Mouse (Mus musculus) embryonic facial prominence, embryonic 15.5 days (tissue): ENCODE measurements around the gene Arg2. TPM values are rescaled to one million over a fixed set of nuclear protein-coding genes. Genes with fewer than 3 reads are reported as not detected.

Experiments used
- ATAC-seq: fragments of 200-750 bp; cut with Nextera tagmentation; 2 replicates; pipeline ENCODE4 v1.8.0; 2017; ENCODE audit warnings: low read depth, moderate TSS enrichment; ENCODE audit not compliant: insufficient number of reproducible peaks, low FRiP score, low TSS enrichment
- H3K27ac ChIP-seq: fragments of 300-500 bp; sonication (generic); replicated peaks from 2 replicates; pipeline ENCODE4 v1.5.1; 2015; ENCODE audit warnings: mild to moderate bottlenecking, inconsistent platforms
- H3K27me3 ChIP-seq: fragments of 300-500 bp; sonication (generic); 2 replicates; pipeline ENCODE4 v1.6.1; 2015; ENCODE audit warnings: inconsistent platforms
- H3K36me3 ChIP-seq: fragments of 300-500 bp; sonication (generic); 2 replicates; pipeline ENCODE4 v1.6.1; 2015; ENCODE audit warnings: mild to moderate bottlenecking, inconsistent platforms
- H3K4me1 ChIP-seq: fragments of 300-500 bp; sonication (generic); 2 replicates; pipeline ENCODE4 v1.6.1; 2015; ENCODE audit warnings: inconsistent platforms
- H3K4me2 ChIP-seq: fragments of 300-500 bp; sonication (generic); replicated peaks from 2 replicates; pipeline ENCODE4 v1.6.1; 2015; ENCODE audit warnings: mild to moderate bottlenecking, inconsistent platforms
- H3K4me3 ChIP-seq: fragments of 300-500 bp; sonication (generic); replicated peaks from 2 replicates; pipeline ENCODE4 v1.5.1; 2015; ENCODE audit warnings: mild to moderate bottlenecking, inconsistent platforms
- H3K9ac ChIP-seq: fragments of 300-500 bp; sonication (generic); 2 replicates; pipeline ENCODE4 v1.6.1; 2015; ENCODE audit warnings: inconsistent platforms
- H3K9me3 ChIP-seq: fragments of 300-500 bp; sonication (generic); replicated peaks from 2 replicates; pipeline ENCODE4 v1.6.1; 2016; ENCODE audit warnings: inconsistent platforms
- WGBS: fragments of 180-500 bp; shearing (Covaris S2); methylation state at CpG from one replicate; pipeline ENCODE4 v1.1.7; 2015; 5-methylcytosine and 5-hydroxymethylcytosine counted together
- polyA plus RNA-seq: library from polyadenylated mRNA; unstranded; fragments of >200 nt; fragmentation: Nextera tagmentation; extraction: Ambion mirVana; gene quantifications from 2 replicates; pipeline ENCODE4 v1.2.1, GENCODE M21; 2015

Gene Arg2
- polyA plus RNA-seq, 1 experiment from 2014 or later = 5.5 TPM

- no peak for ATAC-seq
- H3K4me1 ChIP-seq = peaks cover 17% of the 10 kb centered on the region
- H3K27me3 ChIP-seq = peaks cover 37% of the 10 kb centered on the region
- 27% methylated on average over 5 of the region's 5 CpGs for WGBS
- H3K36me3 ChIP-seq = no peaks in the 10 kb centered on the region
- peak overlapping the region; percentile 45 for H3K4me3 ChIP-seq
- no peak overlapping the region for H3K27ac ChIP-seq
- no peak overlapping the region for H3K9ac ChIP-seq
- H3K4me2 ChIP-seq = peak overlapping the region; percentile 93
- no peaks in the 10 kb centered on the region for H3K9me3 ChIP-seq
Observed at GRCm38 (mm10) chr12:79131706-79132460, 1.3 kb downstream of the Arg2 start.

GRCm38 (mm10) chr12:79134676-79135075 is 4.1 kb downstream of the Arg2 start:
- WGBS = 36% methylated on average over 8 of the region's 8 CpGs
- Histone ChIP-seq H3K9ac (no peak overlapping the region), H3K27me3 (peaks cover 35% of the 10 kb centered on the region), H3K4me1 (peaks cover 17% of the 10 kb centered on the region), H3K27ac (no peak overlapping the region), H3K36me3 (no peaks in the 10 kb centered on the region), H3K4me2 (no peak overlapping the region), H3K4me3 (no peak overlapping the region), H3K9me3 (no peaks in the 10 kb centered on the region)
- 0 out of 2 replicates have a peak, but pooled peaks have one; percentile 11 for ATAC-seq

GRCm38 (mm10) chr12:79135105-79135504 is 4.5 kb downstream of the Arg2 start:
- H3K9ac ChIP-seq = no peak overlapping the region
- peaks cover 32% of the 10 kb centered on the region for H3K27me3 ChIP-seq
- no peaks in the 10 kb centered on the region for H3K36me3 ChIP-seq
- H3K27ac ChIP-seq = no peak overlapping the region
- no peak overlapping the region for H3K4me3 ChIP-seq
- ATAC-seq = 0 out of 2 replicates have a peak, but pooled peaks have one; percentile 43
- H3K9me3 ChIP-seq = no peaks in the 10 kb centered on the region
- peaks cover 17% of the 10 kb centered on the region for H3K4me1 ChIP-seq
- no peak overlapping the region for H3K4me2 ChIP-seq
- WGBS = 25% methylated on average over 4 of the region's 4 CpGs

GRCm38 (mm10) chr12:79136949-79137348 is 6.4 kb downstream of the Arg2 start:
- no peak overlapping the region for H3K9ac ChIP-seq
- H3K9me3 ChIP-seq = no peaks in the 10 kb centered on the region
- H3K27ac ChIP-seq = no peak overlapping the region
- ATAC-seq = no peak
- H3K27me3 ChIP-seq = peaks cover 14% of the 10 kb centered on the region
- no peak overlapping the region for H3K4me2 ChIP-seq
- 63% methylated on average over 7 of the region's 7 CpGs for WGBS
- no peak overlapping the region for H3K4me3 ChIP-seq
- H3K36me3 ChIP-seq = no peaks in the 10 kb centered on the region
- H3K4me1 ChIP-seq = no peaks in the 10 kb centered on the region

GRCm38 (mm10) chr12:79138999-79139398 is 8.4 kb downstream of the Arg2 start:
- Histone ChIP-seq H3K27ac (no peak overlapping the region), H3K27me3 (no peaks in the 10 kb centered on the region), H3K4me3 (no peak overlapping the region), H3K9ac (no peak overlapping the region), H3K9me3 (no peaks in the 10 kb centered on the region), H3K4me1 (no peaks in the 10 kb centered on the region), H3K36me3 (no peaks in the 10 kb centered on the region), H3K4me2 (no peak overlapping the region)
- ATAC-seq = no peak

GRCm38 (mm10) chr12:79139417-79139816 is 8.8 kb downstream of the Arg2 start:
- Histone ChIP-seq H3K4me1 (no peaks in the 10 kb centered on the region), H3K9me3 (no peaks in the 10 kb centered on the region), H3K36me3 (no peaks in the 10 kb centered on the region), H3K9ac (no peak overlapping the region), H3K4me2 (no peak overlapping the region), H3K27me3 (no peaks in the 10 kb centered on the region), H3K4me3 (no peak overlapping the region), H3K27ac (no peak overlapping the region)
- no peak for ATAC-seq
- WGBS = 50% methylated on average over 1 of the region's 1 CpGs

- no peak for ATAC-seq
- Histone ChIP-seq H3K4me3 (no peak overlapping the region), H3K4me1 (no peaks in the 10 kb centered on the region), H3K27me3 (no peaks in the 10 kb centered on the region), H3K9ac (no peak overlapping the region), H3K27ac (no peak overlapping the region), H3K36me3 (no peaks in the 10 kb centered on the region), H3K9me3 (no peaks in the 10 kb centered on the region), H3K4me2 (no peak overlapping the region)
- 84% methylated on average over 2 of the region's 2 CpGs for WGBS
Observed at GRCm38 (mm10) chr12:79140811-79141210, 10.2 kb downstream of the Arg2 start.

- Histone ChIP-seq H3K4me3 (no peak overlapping the region), H3K9ac (no peak overlapping the region), H3K36me3 (no peaks in the 10 kb centered on the region), H3K4me2 (no peak overlapping the region), H3K27me3 (no peaks in the 10 kb centered on the region), H3K27ac (no peak overlapping the region), H3K4me1 (no peaks in the 10 kb centered on the region), H3K9me3 (no peaks in the 10 kb centered on the region)
- no peak for ATAC-seq
Observed at GRCm38 (mm10) chr12:79141384-79141783, 10.8 kb downstream of the Arg2 start.

- WGBS = 90% methylated on average over 6 of the region's 6 CpGs
- Histone ChIP-seq H3K27me3 (no peaks in the 10 kb centered on the region), H3K36me3 (peaks cover 6% of the 10 kb centered on the region), H3K4me3 (no peak overlapping the region), H3K4me1 (no peaks in the 10 kb centered on the region), H3K9ac (no peak overlapping the region), H3K27ac (no peak overlapping the region), H3K4me2 (no peak overlapping the region), H3K9me3 (no peaks in the 10 kb centered on the region)
- no peak for ATAC-seq
Observed at GRCm38 (mm10) chr12:79149653-79150052, 19.1 kb downstream of the Arg2 start.

GRCm38 (mm10) chr12:79162876-79163275 is 32.3 kb downstream of the Arg2 start:
- Histone ChIP-seq H3K4me2 (no peak overlapping the region), H3K9me3 (no peaks in the 10 kb centered on the region), H3K27me3 (no peaks in the 10 kb centered on the region), H3K4me1 (no peaks in the 10 kb centered on the region), H3K36me3 (peaks cover 60% of the 10 kb centered on the region), H3K9ac (no peak overlapping the region), H3K4me3 (no peak overlapping the region), H3K27ac (no peak overlapping the region)
- WGBS = 93% methylated on average over 3 of the region's 3 CpGs
- ATAC-seq = no peak

GRCm38 (mm10) chr12:79169173-79169572 is 38.6 kb downstream of the Arg2 start:
- no peak overlapping the region for H3K4me3 ChIP-seq
- H3K27ac ChIP-seq = no peak overlapping the region
- no peaks in the 10 kb centered on the region for H3K9me3 ChIP-seq
- peaks cover 12% of the 10 kb centered on the region; the same call in 1 of the 2 replicates for H3K36me3 ChIP-seq
- no peak for ATAC-seq
- no peak overlapping the region for H3K4me2 ChIP-seq
- peaks cover 6% of the 10 kb centered on the region for H3K4me1 ChIP-seq
- no peaks in the 10 kb centered on the region for H3K27me3 ChIP-seq
- no peak overlapping the region for H3K9ac ChIP-seq

- peaks cover 6% of the 10 kb centered on the region for H3K4me1 ChIP-seq
- no peak overlapping the region for H3K4me3 ChIP-seq
- no peaks in the 10 kb centered on the region for H3K27me3 ChIP-seq
- H3K4me2 ChIP-seq = no peak overlapping the region
- peaks cover 14% of the 10 kb centered on the region; the same call in 1 of the 2 replicates for H3K36me3 ChIP-seq
- 63% methylated on average over 3 of the region's 3 CpGs for WGBS
- ATAC-seq = no peak
- no peak overlapping the region for H3K9ac ChIP-seq
- H3K9me3 ChIP-seq = no peaks in the 10 kb centered on the region
- H3K27ac ChIP-seq = no peak overlapping the region
Observed at GRCm38 (mm10) chr12:79170421-79170820, 39.8 kb downstream of the Arg2 start.
